10 mouse cellular contexts compared by ENCODE assay signal in genomic region chr8:8619221-8620194, GRCm38 (mm10). TPM values are rescaled to one million over a fixed set of nuclear protein-coding genes. Genes with fewer than 3 reads are reported as not detected.
DNase-seq lines count a peak whose midpoint lies in the region; ATAC-seq lines count a peak whose summit lies in the region.
"Had no signal": no experiment of that assay in that cellular context is flagged by ENCODE, and none has a peak within 500 bp of the region (broad histone marks: within the 10 kb centered on the region; RNA-seq: fewer than 3 reads in every experiment).

No protein-coding gene starts in this region.

- 31% methylated on average over 19 of the region's 19 CpGs for WGBS in embryonic facial prominence, embryonic 14.5 days
- WGBS in limb, embryonic 11.5 days: 28% methylated on average over 19 of the region's 19 CpGs

- peak; percentile 40 to 41 for DNase-seq in right cerebral cortex, postnatal 10 days (ENCODE audit: low spot score in 2 of 2)
- no peak for DNase-seq in right cerebral cortex, postnatal 25 days
- peak; percentile 31 for DNase-seq in embryonic facial prominence, embryonic 14.5 days (ENCODE audit: low spot score)
- DNase-seq in limb, embryonic 11.5 days (ENCODE audit: low spot score): peak; percentile 73
- no peak for DNase-seq in spleen, postnatal 36 days (ENCODE audit: low spot score in 2 of 2)
- DNase-seq in thymus, postnatal 14 days: no peak
- DNase-seq: cerebellum, adult 8-10 months had no signal

- H3K36me3 ChIP-seq in embryonic facial prominence, embryonic 14.5 days (ENCODE audit: control insufficient read depth, insufficient read depth, low read length): peaks cover 54% of the 10 kb centered on the region
- peaks cover 3% of the 10 kb centered on the region; the same call in 1 of the 2 replicates for H3K36me3 ChIP-seq in limb, embryonic 11.5 days (ENCODE audit: control insufficient read depth, insufficient read depth, low read length)

- H3K27ac ChIP-seq in embryonic facial prominence, embryonic 14.5 days (replicated peaks; ENCODE audit: low read depth, low read length): no peak overlapping the region
- peak overlapping the region; percentile 58 for H3K27ac ChIP-seq in limb, embryonic 11.5 days (replicated peaks; ENCODE audit: low read depth, low read length)
- H3K27ac ChIP-seq: heart, embryonic 15.5 days; stomach, embryonic 15.5 days had no signal

- H3K4me3 ChIP-seq in embryonic facial prominence, embryonic 14.5 days (ENCODE audit: low read depth, low read length): no peak overlapping the region
- H3K4me3 ChIP-seq in limb, embryonic 11.5 days (ENCODE audit: low read depth, low read length): no peak overlapping the region
- H3K4me3 ChIP-seq: heart, embryonic 15.5 days; stomach, embryonic 15.5 days had no signal

- no peak for ATAC-seq in embryonic facial prominence, embryonic 14.5 days (ENCODE audit: low read depth)
- ATAC-seq in limb, embryonic 11.5 days (ENCODE audit: insufficient number of reproducible peaks, low FRiP score, low TSS enrichment, low read depth): peak; percentile 85
- ATAC-seq in megakaryocyte progenitor cell, adult 5-6 weeks (replicated peaks; ENCODE audit: poor library complexity): no peak

- H3K9me3 ChIP-seq in embryonic facial prominence, embryonic 14.5 days (ENCODE audit: control insufficient read depth, low read length): no peaks in the 10 kb centered on the region
- H3K9me3 ChIP-seq in limb, embryonic 11.5 days (ENCODE audit: control insufficient read depth, low read length): no peaks in the 10 kb centered on the region
- H3K9me3 ChIP-seq: heart, embryonic 15.5 days; stomach, embryonic 15.5 days had no signal

- no peak overlapping the region for H3K9ac ChIP-seq in embryonic facial prominence, embryonic 14.5 days (ENCODE audit: low read depth, low read length)
- no peak overlapping the region; the same call in 1 of the 2 replicates for H3K9ac ChIP-seq in limb, embryonic 11.5 days (ENCODE audit: low read length)
- H3K9ac ChIP-seq: heart, embryonic 15.5 days; stomach, embryonic 15.5 days had no signal

- H3K4me2 ChIP-seq in embryonic facial prominence, embryonic 14.5 days (ENCODE audit: low read depth, low read length): no peak overlapping the region
- peak overlapping the region; percentile 1; the same call in 1 of the 2 replicates for H3K4me2 ChIP-seq in limb, embryonic 11.5 days (ENCODE audit: low read depth, severe bottlenecking)
- H3K4me2 ChIP-seq: heart, embryonic 15.5 days; stomach, embryonic 15.5 days had no signal

- H3K27me3 ChIP-seq in embryonic facial prominence, embryonic 14.5 days (replicated peaks; ENCODE audit: control insufficient read depth, insufficient read depth, low read length): no peaks in the 10 kb centered on the region
- H3K27me3 ChIP-seq in limb, embryonic 11.5 days (ENCODE audit: control insufficient read depth, insufficient read depth, low read length): no peaks in the 10 kb centered on the region
- H3K27me3 ChIP-seq: heart, embryonic 15.5 days; stomach, embryonic 15.5 days had no signal

- H3K4me1 ChIP-seq in embryonic facial prominence, embryonic 14.5 days (ENCODE audit: control insufficient read depth, insufficient read depth, low read length): peaks cover 17% of the 10 kb centered on the region
- H3K4me1 ChIP-seq in limb, embryonic 11.5 days (ENCODE audit: control insufficient read depth, insufficient read depth, low read length): peaks cover 12% of the 10 kb centered on the region
- H3K4me1 ChIP-seq: stomach, embryonic 15.5 days had no signal

RNA-seq across cellular contexts. Expression of gene Efnb2, which starts 41.5 kb away (rescaled TPM):
- polyA plus RNA-seq in embryonic facial prominence, embryonic 14.5 days (2014; fragmentation: Nextera tagmentation; extraction: Ambion mirVana): 30.0 and 30.6 TPM in 2 replicates
- polyA plus RNA-seq in limb, embryonic 11.5 days (2014; fragmentation: Nextera tagmentation; extraction: Ambion mirVana): 26.3 and 31.1 TPM in 2 replicates
- 0.15 and 0.35 TPM in 2 replicates for total RNA-seq in megakaryocyte progenitor cell, adult 5-6 weeks (2015)
- 0.24 and 0.50 TPM in 2 replicates for total RNA-seq in megakaryocyte progenitor cell, adult 5-6 weeks (2017)

Comparison
In these comparisons a context has a peak if more than half of its experiments do, and no peak if none do; other contexts are left out.
1. DNase-seq: peak in right cerebral cortex, postnatal 10 days (2 of 2), embryonic facial prominence, embryonic 14.5 days (single experiment) and limb, embryonic 11.5 days (single experiment); none in right cerebral cortex, postnatal 25 days (single experiment), spleen, postnatal 36 days (0 of 2) and thymus, postnatal 14 days (single experiment).